Mouse (Mus musculus): ENCODE results near the gene Tent5c.

Gene Tent5c

GRCm38 (mm10) chr3:100442499-100442898 lies 46.6 kb downstream of the Tent5c start:
- in situ Hi-C loops (cut with MboI, MseI), result loop anchor here (5.0 kb wide), 1 partner anchor 40 kb away; no protein-coding TSS in a partner anchor

GRCm38 (mm10) chr3:100440754-100441153 lies 48.4 kb downstream of the Tent5c start:
- in situ Hi-C loops (cut with MboI, MseI), result loop anchor here (5.0 kb wide), 1 partner anchor 42 kb away; no protein-coding TSS in a partner anchor

GRCm38 (mm10) chr3:100440009-100440408 lies 49.1 kb downstream of the Tent5c start:
- in situ Hi-C loops (cut with MboI, MseI), result loop anchor here (5.0 kb wide), 1 partner anchor 42 kb away; no protein-coding TSS in a partner anchor

GRCm38 (mm10) chr3:100439088-100439487 lies 50.0 kb downstream of the Tent5c start:
- in situ Hi-C loops (cut with MboI, MseI), result no loop called here

GRCm38 (mm10) chr3:100438461-100439002 lies 50.6 kb downstream of the Tent5c start:
- in situ Hi-C loops (cut with MboI, MseI), result no loop called here

GRCm38 (mm10) chr3:100436756-100437155 lies 52.4 kb downstream of the Tent5c start:
- in situ Hi-C loops (cut with MboI, MseI), result no loop called here

GRCm38 (mm10) chr3:100431705-100432104 lies 57.4 kb downstream of the Tent5c start:
- in situ Hi-C loops (cut with MboI, MseI), result loop anchor here (5.0 kb wide), 2 partner anchors 79 to 261 kb away; no protein-coding TSS in a partner anchor

GRCm38 (mm10) chr3:100430731-100431130 lies 58.4 kb downstream of the Tent5c start:
- in situ Hi-C loops (cut with MboI, MseI), result loop anchor here (5.0 kb wide), 2 partner anchors 78 to 262 kb away; no protein-coding TSS in a partner anchor

GRCm38 (mm10) chr3:100430101-100430500 lies 59.0 kb downstream of the Tent5c start:
- in situ Hi-C loops (cut with MboI, MseI), result loop anchor here (5.0 kb wide), 2 partner anchors 78 to 262 kb away; no protein-coding TSS in a partner anchor

- in situ Hi-C loops (cut with MboI, MseI), result loop anchor here (5.0 kb wide), 2 partner anchors 77 to 263 kb away; no protein-coding TSS in a partner anchor
These were observed 59.5 kb downstream of the Tent5c start for GRCm38 (mm10) chr3:100429667-100430066.

- in situ Hi-C loops (cut with MboI, MseI), result no loop called here
These were observed 61.6 kb downstream of the Tent5c start for GRCm38 (mm10) chr3:100427548-100427947.

GRCm38 (mm10) chr3:100422392-100423167 lies 66.5 kb downstream of the Tent5c start:
- in situ Hi-C loops (cut with MboI, MseI), result loop anchor here (5.0 kb wide), 1 partner anchor 130 kb away; no protein-coding TSS in a partner anchor

- in situ Hi-C loops (cut with MboI, MseI), result loop anchor here (5.0 kb wide), 1 partner anchor 131 kb away; no protein-coding TSS in a partner anchor
These were observed 67.8 kb downstream of the Tent5c start for GRCm38 (mm10) chr3:100421354-100421753.

GRCm38 (mm10) chr3:100420691-100421056 lies 68.5 kb downstream of the Tent5c start:
- in situ Hi-C loops (cut with MboI, MseI), result loop anchor here (5.0 kb wide), 1 partner anchor 132 kb away; no protein-coding TSS in a partner anchor

- in situ Hi-C loops (cut with MboI, MseI), result loop anchor here (5.0 to 10.0 kb wide), 2 partner anchors 132 to 225 kb away; no protein-coding TSS in a partner anchor
These were observed 69.0 kb downstream of the Tent5c start for GRCm38 (mm10) chr3:100419962-100420690.

GRCm38 (mm10) chr3:100418387-100418786 lies 70.7 kb downstream of the Tent5c start:
- in situ Hi-C loops (cut with MboI, MseI), result loop anchor here (10.0 kb wide), 1 partner anchor 224 kb away; no protein-coding TSS in a partner anchor

- in situ Hi-C loops (cut with MboI, MseI), result loop anchor here (10.0 kb wide), 1 partner anchor 223 kb away; no protein-coding TSS in a partner anchor
These were observed 71.3 kb downstream of the Tent5c start for GRCm38 (mm10) chr3:100417772-100418311.

GRCm38 (mm10) chr3:100415671-100416070 lies 73.5 kb downstream of the Tent5c start:
- in situ Hi-C loops (cut with MboI, MseI), result loop anchor here (10.0 kb wide), 1 partner anchor 221 kb away; no protein-coding TSS in a partner anchor

- in situ Hi-C loops (cut with MboI, MseI), result loop anchor here (10.0 kb wide), 1 partner anchor 219 kb away; no protein-coding TSS in a partner anchor
These were observed 75.5 kb downstream of the Tent5c start for GRCm38 (mm10) chr3:100413586-100413985.

GRCm38 (mm10) chr3:100411945-100412344 lies 77.2 kb downstream of the Tent5c start:
- in situ Hi-C loops (cut with MboI, MseI), result loop anchor here (10.0 kb wide), 1 partner anchor 217 kb away; no protein-coding TSS in a partner anchor

- in situ Hi-C loops (cut with MboI, MseI), result no loop called here
These were observed 79.8 kb downstream of the Tent5c start for GRCm38 (mm10) chr3:100409280-100409679.
